Mouse (Mus musculus) neural tube, embryonic 14.5 days (tissue): ENCODE results near the gene Dock6. TPM values are rescaled to one million over a fixed set of nuclear protein-coding genes. Genes with fewer than 3 reads are reported as not detected.
"Not testable (repeated sequence)": the region's sequence is repeated elsewhere in the genome, so short reads cannot be mapped to it uniquely, and the experiment has no call there.

Experiments
- ATAC-seq: fragments of 200-750 bp; cut with Nextera tagmentation; 2 replicates; pipeline ENCODE4 v1.8.0; 2017; ENCODE audit warnings: low read depth, mild to moderate bottlenecking, moderate TSS enrichment, moderate library complexity
- H3K27ac ChIP-seq: fragments of 300-500 bp; sonication (generic); 2 replicates; pipeline ENCODE4 v1.5.1; 2014; ENCODE audit warnings: low read depth, mild to moderate bottlenecking, control low read depth, low read length, moderate library complexity, mixed read lengths
- H3K27me3 ChIP-seq: fragments of 300-500 bp; sonication (generic); 2 replicates; pipeline ENCODE4 v1.6.1; 2014; ENCODE audit warnings: low read length; ENCODE audit not compliant: control insufficient read depth, insufficient read depth
- H3K36me3 ChIP-seq: fragments of 300-500 bp; sonication (generic); 2 replicates; pipeline ENCODE4 v1.6.1; 2014; ENCODE audit warnings: low read length, mixed read lengths; ENCODE audit not compliant: control insufficient read depth, insufficient read depth
- H3K4me1 ChIP-seq: fragments of 300-500 bp; sonication (generic); 2 replicates; pipeline ENCODE4 v1.6.1; 2014; ENCODE audit warnings: low read length; ENCODE audit not compliant: control insufficient read depth, insufficient read depth
- H3K4me2 ChIP-seq: fragments of 300-500 bp; sonication (generic); 2 replicates; pipeline ENCODE4 v1.6.1; 2014; ENCODE audit warnings: mild to moderate bottlenecking, low read depth, low read length, control low read depth
- H3K4me3 ChIP-seq: fragments of 300-500 bp; sonication (generic); 2 replicates; pipeline ENCODE4 v1.5.1; 2014; ENCODE audit warnings: low read depth, low read length, control low read depth, mixed read lengths
- H3K9ac ChIP-seq: fragments of 300-500 bp; sonication (generic); replicated peaks from 2 replicates; pipeline ENCODE4 v1.6.1; 2014; ENCODE audit warnings: low read depth, mild to moderate bottlenecking, control low read depth, low read length, mixed read lengths
- H3K9me3 ChIP-seq: fragments of 300-500 bp; sonication (generic); 2 replicates; pipeline ENCODE4 v1.6.1; 2016; ENCODE audit warnings: low read length; ENCODE audit not compliant: control insufficient read depth
- WGBS: fragments of 180-500 bp; shearing (Covaris S2); extraction: QIAGEN DNeasy Blood & Tissue Kit; methylation state at CpG from one replicate; pipeline ENCODE4 v1.1.7; 2014; 5-methylcytosine and 5-hydroxymethylcytosine counted together
- polyA plus RNA-seq: library from polyadenylated mRNA; unstranded; fragments of >200 nt; fragmentation: Nextera tagmentation; extraction: Ambion mirVana; gene quantifications from 2 replicates; pipeline ENCODE4 v1.2.1, GENCODE M21; 2014

Dock6 gene
- polyA plus RNA-seq, 1 experiment from 2014 or later = 8.2 TPM

DNA sequence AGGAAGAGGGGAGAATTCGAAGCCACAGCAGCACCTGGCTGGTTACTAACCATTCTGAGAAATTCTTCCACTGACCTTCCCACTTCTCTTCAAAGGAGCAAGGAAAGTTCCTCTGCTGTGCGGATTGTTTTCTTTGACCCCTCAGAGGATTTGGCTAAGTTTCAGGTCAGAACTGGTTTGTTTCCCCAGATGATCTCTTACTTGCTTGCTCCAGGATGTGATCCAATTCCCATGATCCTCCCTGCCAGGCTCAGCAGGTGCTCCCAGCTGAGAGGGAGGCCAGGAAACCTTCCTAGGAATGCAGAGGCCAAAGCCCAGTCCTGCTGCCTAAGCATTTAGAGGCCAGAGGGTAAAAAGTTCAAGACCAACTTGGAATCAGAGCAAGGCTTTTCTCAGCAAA, 14.2 kb upstream of the Dock6 start:
- H3K4me1 ChIP-seq = no peaks in the 10 kb centered on the region
- no peak overlapping the region for H3K27ac ChIP-seq
- H3K27me3 ChIP-seq = no peaks in the 10 kb centered on the region
- H3K9me3 ChIP-seq = no peaks in the 10 kb centered on the region
- no peak overlapping the region for H3K9ac ChIP-seq
- WGBS = 56% methylated on average over 2 of the region's 2 CpGs
- no peak overlapping the region for H3K4me2 ChIP-seq
- H3K4me3 ChIP-seq = no peak overlapping the region
- ATAC-seq = no peak
- no peaks in the 10 kb centered on the region for H3K36me3 ChIP-seq

DNA sequence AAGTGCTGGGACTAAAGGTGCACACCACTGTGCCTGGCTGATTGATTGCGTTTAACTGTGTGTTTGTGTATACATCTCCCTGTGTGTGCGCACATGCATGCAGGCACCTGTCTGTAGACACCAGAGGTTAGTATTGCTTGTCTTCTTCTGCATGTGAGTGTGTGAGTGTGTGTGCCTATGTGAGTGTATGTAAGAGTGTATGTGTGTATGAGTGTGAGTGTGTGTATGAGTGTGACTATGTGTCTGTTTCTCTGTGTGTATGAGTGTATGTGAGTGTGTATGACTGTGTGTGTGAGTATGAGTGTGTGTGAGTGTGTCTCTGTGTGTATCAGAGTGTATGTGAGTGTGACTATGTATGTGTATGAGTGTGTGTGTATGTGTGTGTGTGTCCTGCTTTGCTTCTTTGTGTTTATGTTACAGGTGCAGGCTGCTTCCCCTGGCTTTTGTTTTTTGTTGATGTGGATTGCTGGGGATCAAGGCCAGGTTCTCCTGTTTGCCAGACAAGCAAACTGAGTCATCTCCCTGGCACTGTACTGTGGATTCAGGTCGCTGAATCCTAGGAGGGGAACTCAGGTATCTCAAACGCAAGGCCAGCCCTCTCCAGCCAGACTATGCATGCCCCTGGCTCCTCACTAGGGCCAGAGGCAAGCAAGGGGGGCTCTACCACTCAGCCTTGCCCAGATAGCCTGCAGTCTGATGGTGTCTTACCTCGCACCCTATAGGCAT, 13.4 kb upstream of the Dock6 start:
- Histone ChIP-seq H3K4me2 (no peak overlapping the region), H3K27ac (0 out of 2 replicates have a peak overlapping the region, but pooled peaks have one; percentile 48), H3K9me3 (no peaks in the 10 kb centered on the region), H3K9ac (no peak overlapping the region), H3K4me3 (no peak overlapping the region), H3K27me3 (no peaks in the 10 kb centered on the region), H3K36me3 (no peaks in the 10 kb centered on the region), H3K4me1 (no peaks in the 10 kb centered on the region)
- no peak for ATAC-seq
- 76% methylated on average over 5 of the region's 5 CpGs for WGBS

DNA sequence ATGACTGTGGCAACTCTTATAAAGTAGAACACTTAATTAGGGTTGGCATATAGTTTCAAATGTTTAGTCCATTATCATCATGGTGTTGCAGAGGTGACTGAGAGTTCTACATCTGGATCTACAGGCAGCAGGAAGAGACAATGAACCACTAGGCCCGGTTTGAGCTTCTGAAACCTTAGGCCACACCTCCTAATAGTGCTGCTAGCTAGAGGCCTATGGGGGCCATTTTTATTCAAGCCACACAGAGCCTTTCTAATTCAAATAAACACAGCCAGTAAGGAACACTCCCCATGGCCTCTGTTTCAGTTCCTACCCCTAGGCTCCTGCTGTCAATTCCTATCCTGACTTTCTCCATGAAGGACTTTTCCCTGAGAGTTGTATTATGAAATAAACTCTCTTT, 9.7 kb upstream of the Dock6 start:
- Histone ChIP-seq H3K4me2 (no peak overlapping the region), H3K36me3 (no peaks in the 10 kb centered on the region), H3K4me1 (no peaks in the 10 kb centered on the region), H3K9me3 (no peaks in the 10 kb centered on the region), H3K27ac (no peak overlapping the region), H3K4me3 (no peak overlapping the region), H3K9ac (no peak overlapping the region), H3K27me3 (no peaks in the 10 kb centered on the region)
- no peak for ATAC-seq
- 80% methylated on average over 1 of the region's 1 CpGs for WGBS

DNA sequence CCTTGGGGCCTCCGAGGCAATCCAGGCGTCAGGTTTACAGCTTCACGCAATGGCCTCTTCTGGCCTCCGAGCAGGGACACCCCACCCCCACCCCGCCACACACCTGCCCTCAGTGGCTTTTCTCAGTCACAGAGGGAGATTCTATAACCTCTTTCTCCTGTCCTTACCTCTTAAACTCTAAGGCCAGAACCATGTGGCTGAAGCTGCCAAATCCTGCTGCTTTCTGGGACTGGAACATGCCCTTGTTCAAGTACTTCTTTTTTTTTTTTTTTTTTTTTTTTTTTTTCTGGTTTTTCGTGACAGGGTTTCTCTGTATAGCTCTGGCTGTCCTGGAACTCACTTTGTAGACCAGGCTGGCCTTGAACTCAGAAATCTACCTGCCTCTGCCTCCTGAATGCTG, 7.9 kb upstream of the Dock6 start:
- not testable (repeated sequence) for H3K4me1 ChIP-seq, H3K4me3 ChIP-seq, H3K27me3 ChIP-seq, ATAC-seq, H3K4me2 ChIP-seq, H3K36me3 ChIP-seq, H3K9me3 ChIP-seq, H3K27ac ChIP-seq, H3K9ac ChIP-seq
- whole genome bisulfite sequencing = 64% methylated on average over 6 of the region's 6 CpGs

DNA sequence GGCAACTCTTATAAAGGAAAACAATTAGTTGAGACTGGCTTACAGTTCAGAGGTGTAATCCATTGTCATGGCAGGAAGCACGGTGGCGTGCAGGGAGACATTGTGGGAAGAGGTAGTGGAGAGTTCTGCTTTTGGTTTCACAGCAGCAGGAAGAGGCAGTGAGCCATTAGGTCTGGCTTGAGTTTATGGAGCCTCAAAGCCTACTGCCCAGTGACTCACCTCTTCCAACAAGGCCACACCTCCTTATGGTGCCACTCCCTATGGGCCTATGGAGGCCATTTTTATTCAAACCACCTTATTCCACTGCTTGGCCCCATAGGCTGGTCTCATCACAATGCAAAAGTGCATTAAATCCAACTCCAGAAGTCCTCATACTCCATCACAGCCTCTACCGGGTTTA, 7.2 kb upstream of the Dock6 start:
- Histone ChIP-seq H3K9me3 (no peaks in the 10 kb centered on the region), H3K4me1 (no peaks in the 10 kb centered on the region), H3K27ac (no peak overlapping the region), H3K36me3 (no peaks in the 10 kb centered on the region), H3K9ac (no peak overlapping the region), H3K4me3 (no peak overlapping the region), H3K27me3 (no peaks in the 10 kb centered on the region), H3K4me2 (no peak overlapping the region)
- ATAC-seq = no peak
- WGBS = 87% methylated on average over 3 of the region's 3 CpGs

DNA sequence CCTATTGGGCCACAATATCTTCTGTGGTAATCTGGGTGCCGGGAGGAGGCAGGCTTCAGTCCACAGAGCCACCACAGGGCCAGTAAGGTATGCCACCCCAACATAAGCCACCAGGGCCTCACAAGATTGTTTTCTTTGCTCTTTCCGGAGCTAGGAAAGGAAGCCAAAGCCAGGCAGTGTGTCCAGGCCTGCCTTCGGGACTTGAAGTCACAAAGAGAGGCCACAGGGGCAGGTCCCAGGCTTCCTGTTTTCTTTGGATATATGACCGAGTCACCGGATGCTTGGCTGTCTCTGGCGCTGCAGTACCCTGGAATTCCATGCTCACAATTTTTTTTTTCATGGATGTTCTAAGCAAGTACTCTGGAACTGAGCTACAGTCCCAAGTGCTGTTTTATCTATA, 5.6 kb upstream of the Dock6 start:
- no peak overlapping the region for H3K4me3 ChIP-seq
- no peaks in the 10 kb centered on the region for H3K36me3 ChIP-seq
- H3K4me1 ChIP-seq = no peaks in the 10 kb centered on the region
- no peak for ATAC-seq
- H3K4me2 ChIP-seq = no peak overlapping the region
- H3K9ac ChIP-seq = no peak overlapping the region
- H3K9me3 ChIP-seq = no peaks in the 10 kb centered on the region
- H3K27me3 ChIP-seq = no peaks in the 10 kb centered on the region
- WGBS = 84% methylated on average over 6 of the region's 6 CpGs
- H3K27ac ChIP-seq = no peak overlapping the region

DNA sequence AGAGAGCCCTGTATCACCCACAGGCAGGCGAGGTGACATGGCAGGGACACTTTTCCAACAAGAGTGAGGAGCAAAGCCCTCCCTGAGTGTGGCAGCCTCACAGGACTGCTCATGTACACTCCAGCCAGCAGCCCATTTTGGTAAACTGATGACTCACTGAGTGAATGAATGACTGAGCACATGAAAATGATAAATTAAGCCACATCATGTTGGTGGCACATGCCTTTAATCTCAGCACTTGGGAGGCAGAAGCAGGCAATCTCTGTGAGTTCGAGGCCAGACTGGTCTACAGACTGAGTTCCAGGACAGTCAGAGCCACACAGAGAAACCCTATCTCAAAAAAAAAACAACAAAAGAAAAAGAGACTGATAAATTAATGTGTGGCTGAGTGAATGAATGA, 5.1 kb upstream of the Dock6 start:
- H3K27me3 ChIP-seq = no peaks in the 10 kb centered on the region
- no peak overlapping the region for H3K4me3 ChIP-seq
- H3K9ac ChIP-seq = no peak overlapping the region
- no peaks in the 10 kb centered on the region for H3K36me3 ChIP-seq
- no peak overlapping the region for H3K4me2 ChIP-seq
- H3K4me1 ChIP-seq = 0 out of 2 replicates have a peak, but pooled peaks cover 4% of the 10 kb centered on the region
- no peak overlapping the region for H3K27ac ChIP-seq
- no peaks in the 10 kb centered on the region for H3K9me3 ChIP-seq
- 80% methylated on average over 2 of the region's 2 CpGs for WGBS
- no peak for ATAC-seq

DNA sequence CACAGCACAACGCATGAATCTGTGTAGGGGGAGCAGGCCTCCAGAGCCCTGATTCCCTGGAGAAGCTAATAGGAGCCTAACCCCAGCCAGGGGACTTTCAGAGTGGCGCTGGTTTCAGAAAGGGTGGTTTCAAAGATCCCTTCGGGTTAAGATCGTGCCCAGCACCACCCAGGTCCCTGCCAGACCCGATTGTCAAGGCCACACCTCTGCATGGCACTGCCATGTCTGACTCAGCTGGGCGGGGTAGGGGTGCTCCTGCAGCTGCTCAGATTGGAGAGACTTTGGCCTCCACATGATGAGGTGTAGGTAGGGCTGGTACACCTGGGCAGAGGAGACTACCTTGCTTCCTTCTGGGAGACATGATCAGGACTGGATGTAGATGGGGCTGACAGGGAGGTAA, 2.5 kb upstream of the Dock6 start:
- H3K4me2 ChIP-seq = no peak overlapping the region
- H3K27ac ChIP-seq = no peak overlapping the region
- no peak for ATAC-seq
- H3K36me3 ChIP-seq = no peaks in the 10 kb centered on the region
- H3K9ac ChIP-seq = no peak overlapping the region
- no peaks in the 10 kb centered on the region for H3K9me3 ChIP-seq
- WGBS = 87% methylated on average over 6 of the region's 6 CpGs
- H3K27me3 ChIP-seq = no peaks in the 10 kb centered on the region
- 0 out of 2 replicates have a peak, but pooled peaks cover 4% of the 10 kb centered on the region for H3K4me1 ChIP-seq
- no peak overlapping the region for H3K4me3 ChIP-seq

DNA sequence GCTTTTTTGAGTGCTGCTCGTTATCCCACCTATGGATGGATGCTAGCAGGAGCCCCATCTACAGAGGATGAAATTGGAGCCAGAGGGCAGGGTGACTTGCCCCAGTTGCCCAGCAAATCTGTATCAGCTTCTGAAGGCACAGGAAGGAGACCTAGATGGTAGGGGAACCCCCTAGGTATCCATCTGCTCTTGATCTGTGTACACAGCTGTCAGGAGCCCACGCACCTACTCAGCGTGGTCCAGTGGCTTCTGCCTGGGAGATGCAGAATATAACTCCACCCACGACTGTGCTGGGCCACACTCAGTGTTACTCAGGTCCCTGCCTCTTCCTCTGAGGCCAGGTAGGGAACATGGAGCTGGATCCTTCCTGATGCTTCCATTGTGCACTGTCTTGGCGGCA, 1.5 kb upstream of the Dock6 start:
- Histone ChIP-seq H3K36me3 (no peaks in the 10 kb centered on the region), H3K27ac (no peak overlapping the region), H3K9me3 (no peaks in the 10 kb centered on the region), H3K4me2 (no peak overlapping the region), H3K9ac (no peak overlapping the region), H3K27me3 (no peaks in the 10 kb centered on the region), H3K4me1 (0 out of 2 replicates have a peak, but pooled peaks cover 4% of the 10 kb centered on the region), H3K4me3 (no peak overlapping the region)
- ATAC-seq = no peak
- WGBS = 84% methylated on average over 5 of the region's 5 CpGs
